Mouse (Mus musculus) lung, adult 2 months (tissue): ENCODE results near the gene Kynu.

ENCODE experiments used
- CTCF ChIP-seq: fragments of 200-500 bp; IDR thresholded peaks from 2 replicates; pipeline ENCODE4 v1.5.1; 2011; ENCODE audit warnings: mild to moderate bottlenecking, low read length, control low read depth; ENCODE audit not compliant: insufficient read depth
- POLR2A ChIP-seq: fragments of 200-500 bp; IDR thresholded peaks from 2 replicates; pipeline ENCODE4 v1.6.1; 2011; ENCODE audit warnings: low read depth, mild to moderate bottlenecking, control low read depth, low read length, borderline replicate concordance; ENCODE audit errors: extremely low read depth

DNA sequence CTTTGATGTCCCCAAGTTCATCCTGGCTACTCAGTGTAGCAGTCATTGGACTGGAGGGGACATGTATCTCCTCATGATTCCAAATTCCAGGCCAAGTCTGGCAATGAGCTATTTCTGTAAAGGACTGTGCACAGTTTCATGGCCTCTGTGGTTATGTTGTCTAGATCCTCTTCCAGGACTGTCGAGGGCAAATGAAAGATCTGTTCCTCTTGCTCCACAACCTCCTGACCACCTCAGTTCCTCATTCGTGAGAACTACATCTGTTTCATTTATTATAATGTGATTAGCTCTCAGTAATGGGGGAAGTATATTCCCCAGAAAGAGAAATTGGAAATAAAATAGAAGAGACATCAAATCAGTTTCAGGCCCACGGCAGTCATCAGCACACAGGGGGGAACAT is 9.5 kb upstream of the Kynu start:
- no peak for TF ChIP-seq CTCF
- no peak for TF ChIP-seq POLR2A
